Mouse (Mus musculus) embryo, embryonic 11 days (tissue): ENCODE results near the gene Fryl.

Source experiments
- DNase-seq: peaks from one replicate; pipeline ENCODE4 v3.0.0-alpha.2; 2015

Fryl gene

DNA sequence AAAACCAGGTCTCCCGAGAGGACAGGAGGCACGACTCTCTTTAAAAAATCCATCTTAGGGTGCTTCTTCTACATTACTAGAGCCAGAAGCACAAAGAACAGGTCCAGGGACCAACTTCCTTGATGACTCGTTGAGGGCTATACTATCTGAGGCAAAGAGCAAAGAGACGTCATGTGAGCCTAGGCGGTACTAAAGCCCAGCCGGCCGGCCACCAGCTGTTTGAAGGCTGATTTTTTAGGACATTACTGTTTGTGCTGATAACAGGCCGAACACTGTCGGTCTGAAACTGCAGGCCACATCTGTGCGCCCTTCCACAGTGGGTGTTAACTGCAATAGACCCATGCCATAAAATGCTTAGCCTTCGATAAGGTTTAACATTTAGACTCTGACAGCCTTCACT, 64.7 kb downstream of the Fryl start:
- no peak for DNase-seq

DNA sequence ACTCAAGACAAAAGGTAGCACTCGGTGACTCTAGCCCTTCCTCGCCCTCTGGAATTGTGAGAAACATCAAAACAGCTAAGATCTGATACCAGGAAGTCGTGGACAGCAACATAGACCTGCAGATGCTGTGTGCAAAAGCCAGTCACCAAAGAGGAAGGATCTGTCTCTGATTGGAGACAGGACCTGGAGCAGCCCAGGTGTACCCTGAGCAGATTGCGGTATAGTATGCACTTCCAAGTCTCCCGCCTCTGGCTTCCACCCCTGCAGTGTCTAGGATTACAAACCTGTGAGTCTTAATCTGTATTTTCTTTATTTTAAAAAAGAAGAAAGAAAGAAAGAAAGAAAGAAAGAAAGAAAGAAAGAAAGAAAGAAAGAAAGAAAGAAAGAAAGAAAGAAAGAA, 66.3 kb downstream of the Fryl start:
- no peak for DNase-seq

DNA sequence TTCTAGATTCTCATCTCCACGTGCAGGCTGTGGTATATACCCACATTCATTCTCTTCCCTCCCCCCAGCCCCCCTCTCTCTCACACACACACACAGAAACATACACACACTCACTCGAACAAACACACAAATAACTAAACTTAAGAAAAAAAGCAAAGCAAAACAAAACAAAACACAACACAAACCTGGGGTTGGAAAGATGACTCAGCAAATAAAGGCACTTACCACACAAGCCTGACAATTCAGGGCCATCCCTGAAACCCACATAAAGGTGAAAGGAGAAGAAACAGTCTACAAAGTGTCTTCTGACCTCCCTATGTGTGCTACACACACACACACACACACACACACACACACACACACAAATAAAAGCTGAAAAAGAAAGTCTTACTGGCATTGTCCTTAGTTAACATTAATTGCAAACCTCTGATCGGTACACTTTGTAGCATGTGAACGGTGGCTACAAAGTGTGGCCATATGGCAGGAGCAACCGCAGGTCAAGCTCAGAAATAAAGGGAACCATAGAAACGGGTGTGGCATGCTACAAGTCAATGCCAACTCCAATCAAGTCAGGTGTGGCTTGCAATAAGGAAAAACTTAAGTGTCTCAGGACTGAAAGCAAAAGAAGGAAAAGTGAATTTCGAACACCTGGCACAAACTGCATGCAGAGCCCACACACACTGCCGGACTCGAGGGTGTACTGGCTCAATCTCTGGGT, 66.8 kb downstream of the Fryl start:
- DNase-seq = no peak

DNA sequence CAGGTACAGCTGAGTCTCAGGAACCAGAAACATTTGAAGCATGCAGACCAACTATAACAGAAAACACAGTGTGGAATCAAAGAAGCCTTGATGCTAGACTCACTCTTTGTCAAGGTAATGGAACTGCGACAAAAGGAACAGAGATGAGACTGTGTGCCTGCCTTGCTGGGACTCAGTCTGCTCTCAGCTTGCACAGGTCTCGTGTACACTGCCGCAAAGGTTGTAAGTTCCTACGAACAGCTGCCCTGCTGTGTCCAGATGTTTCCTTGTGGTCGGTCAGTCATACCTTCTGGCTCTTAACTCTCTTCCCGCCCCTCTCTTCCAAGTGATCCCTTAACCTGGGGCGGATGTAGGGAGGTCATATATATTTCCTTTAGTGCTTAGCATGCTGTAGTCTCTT, 67.8 kb downstream of the Fryl start:
- DNase-seq = no peak

DNA sequence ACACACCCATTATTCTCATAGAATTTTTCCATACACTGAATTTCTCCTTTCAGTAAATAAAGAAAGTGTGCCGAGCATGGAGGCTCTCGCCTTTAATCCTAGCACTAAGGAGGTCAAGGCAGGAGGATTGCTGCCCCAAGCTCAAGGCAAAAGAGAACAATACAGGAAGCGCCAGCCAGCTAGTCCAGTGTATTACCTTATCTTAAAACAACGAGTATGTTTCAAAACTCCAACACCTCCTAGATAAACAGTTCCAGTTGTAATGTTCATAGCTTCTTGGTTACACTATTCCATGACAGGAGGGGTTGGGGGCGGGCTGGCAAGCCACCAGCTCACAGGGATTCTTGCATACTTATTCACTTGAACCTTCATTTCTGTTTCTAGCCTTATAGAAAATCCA, 68.3 kb downstream of the Fryl start:
- DNase-seq = no peak

DNA sequence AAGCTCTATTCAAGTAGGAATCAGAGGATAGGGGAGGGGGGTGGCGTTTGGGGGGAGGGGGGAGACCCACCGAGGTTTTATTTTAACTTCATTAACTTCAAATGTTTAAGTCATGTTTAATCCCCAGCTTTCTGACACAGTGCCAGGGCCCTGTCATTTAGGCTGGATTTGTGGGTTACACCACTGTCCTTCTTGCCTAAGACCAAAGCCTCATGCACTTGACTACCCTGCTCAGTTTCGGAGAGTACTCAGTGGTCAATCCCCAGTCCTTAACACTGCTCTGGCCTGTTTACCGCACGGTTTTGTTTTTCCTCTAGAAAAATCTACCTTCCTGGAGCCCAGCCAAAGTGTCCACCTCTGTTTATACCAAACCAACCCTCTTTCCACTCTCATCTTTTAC, 69.5 kb downstream of the Fryl start:
- DNase-seq = no peak

DNA sequence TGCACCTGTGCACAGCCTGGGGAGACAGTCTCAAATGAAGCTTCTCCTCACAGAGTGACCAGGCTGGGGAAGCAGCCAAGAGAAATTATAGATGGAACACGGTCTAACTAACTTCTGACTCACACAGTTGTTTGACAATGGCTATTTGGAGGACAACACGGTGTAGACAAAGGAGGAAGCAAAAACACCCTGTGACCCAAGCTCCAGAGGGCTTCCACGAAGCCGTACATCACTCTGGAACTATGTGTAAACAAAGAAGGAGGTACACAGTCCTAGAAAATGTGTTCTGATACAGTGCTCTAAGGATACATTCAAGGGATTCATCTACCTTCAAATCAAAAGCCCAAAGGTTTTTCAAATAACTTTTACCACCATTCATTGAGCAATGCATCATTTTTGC, 71.0 kb downstream of the Fryl start:
- DNase-seq = no peak

DNA sequence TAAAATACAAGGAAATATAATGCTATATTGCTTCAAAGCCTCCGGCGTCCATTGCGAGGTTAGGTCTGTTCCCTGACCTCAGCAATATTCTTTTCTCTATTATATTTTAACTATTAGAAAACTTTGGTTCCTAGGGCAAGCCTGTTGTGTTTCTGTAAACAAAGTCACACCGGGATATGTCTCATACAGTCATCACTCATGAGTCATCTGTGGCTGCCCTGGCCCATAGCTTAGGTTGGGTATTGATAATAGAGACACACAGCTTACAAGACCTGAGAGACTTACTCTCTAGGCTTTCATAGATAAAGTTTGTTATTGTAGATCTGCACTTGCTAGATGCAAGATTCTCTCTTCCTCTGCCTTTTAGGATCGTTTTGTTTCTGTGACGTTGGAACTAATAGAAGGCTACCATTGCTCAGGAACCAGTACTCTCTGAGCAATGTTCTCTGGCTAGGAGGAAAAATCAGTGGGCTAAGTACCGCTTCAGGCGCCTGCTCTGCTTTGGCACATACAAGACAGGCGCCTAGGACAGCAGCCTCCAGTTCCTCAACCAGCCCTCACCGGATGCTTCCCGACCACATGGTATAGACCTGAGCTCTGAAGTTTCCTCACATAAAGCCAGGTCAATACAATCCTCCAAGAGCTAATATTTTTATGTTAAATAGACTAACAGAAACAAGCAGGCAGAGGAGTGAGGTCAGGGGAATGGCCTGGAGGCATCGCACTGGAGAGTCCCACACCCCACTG, 73.5 kb downstream of the Fryl start:
- no peak for DNase-seq

DNA sequence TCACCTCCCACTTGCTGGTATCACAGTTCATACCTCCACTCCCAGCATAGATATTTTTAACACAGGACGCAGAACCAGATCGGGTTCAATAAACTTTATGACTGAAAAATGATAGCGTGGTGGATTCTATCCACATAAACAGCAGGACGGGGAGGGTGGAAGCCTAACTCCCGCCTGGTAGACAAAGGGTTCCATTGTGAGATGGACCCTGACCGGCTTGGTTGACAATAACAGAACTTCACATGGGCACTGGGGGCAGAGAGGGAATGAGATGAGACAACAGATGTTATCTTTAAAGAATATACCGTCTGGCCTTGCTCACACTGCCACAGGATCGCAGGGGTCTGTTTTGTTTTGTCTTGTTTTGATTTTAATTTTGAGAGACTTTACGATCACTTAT, 74.2 kb downstream of the Fryl start:
- no peak for DNase-seq

DNA sequence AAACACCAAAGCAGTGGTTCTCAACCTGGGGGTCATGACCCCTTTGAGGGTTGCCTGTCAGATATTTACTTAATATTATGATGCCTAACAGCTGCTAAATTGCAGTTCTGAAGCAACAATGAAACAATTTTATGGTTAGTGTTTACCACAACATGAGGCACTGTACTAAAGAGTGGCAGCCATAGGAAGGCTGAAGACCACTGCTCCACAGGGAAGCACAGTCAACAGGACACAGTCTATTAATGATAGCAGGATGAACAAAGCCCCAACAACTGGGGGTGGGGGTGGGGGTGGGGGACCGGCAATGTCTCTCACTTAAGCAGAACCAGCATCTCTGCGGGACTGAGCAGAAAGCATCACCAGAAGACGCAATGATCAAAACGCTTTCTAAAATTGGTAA, 80.1 kb downstream of the Fryl start:
- DNase-seq = no peak

DNA sequence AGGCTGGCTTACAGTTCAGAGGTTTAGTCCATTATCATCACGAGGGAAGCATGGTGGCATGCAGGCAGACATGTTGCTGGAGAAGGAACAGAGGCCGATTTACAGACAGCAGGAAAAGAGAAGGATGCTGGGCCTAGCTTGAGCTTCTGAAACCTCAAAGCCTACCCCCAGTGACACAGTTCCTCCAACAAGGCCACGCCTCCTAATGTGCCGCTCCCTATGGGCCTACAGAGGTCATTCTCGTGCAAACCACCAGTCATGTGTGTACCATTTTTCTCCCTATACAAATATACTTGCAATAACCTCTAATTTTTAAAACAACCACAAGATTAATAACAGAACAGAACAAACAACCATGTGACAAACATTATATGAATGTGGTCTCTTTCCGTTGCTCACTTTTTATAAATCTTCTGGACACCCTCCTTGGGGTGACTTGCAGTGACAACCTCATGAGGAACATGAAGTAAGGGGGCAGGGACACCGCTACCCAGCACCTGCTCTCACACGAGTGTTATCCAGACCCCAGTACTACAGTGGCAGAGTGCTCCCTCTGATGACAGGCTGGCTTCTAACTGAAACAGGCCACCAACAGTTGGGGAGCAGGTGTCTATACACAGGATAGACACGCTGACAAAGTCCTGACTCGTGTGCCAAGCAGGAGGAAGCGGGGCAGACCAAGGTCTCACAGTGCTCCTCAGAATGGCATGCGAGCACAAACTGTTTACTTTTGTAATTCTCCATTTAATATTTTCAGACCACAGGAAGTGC, 80.9 kb downstream of the Fryl start:
- no peak for DNase-seq

DNA sequence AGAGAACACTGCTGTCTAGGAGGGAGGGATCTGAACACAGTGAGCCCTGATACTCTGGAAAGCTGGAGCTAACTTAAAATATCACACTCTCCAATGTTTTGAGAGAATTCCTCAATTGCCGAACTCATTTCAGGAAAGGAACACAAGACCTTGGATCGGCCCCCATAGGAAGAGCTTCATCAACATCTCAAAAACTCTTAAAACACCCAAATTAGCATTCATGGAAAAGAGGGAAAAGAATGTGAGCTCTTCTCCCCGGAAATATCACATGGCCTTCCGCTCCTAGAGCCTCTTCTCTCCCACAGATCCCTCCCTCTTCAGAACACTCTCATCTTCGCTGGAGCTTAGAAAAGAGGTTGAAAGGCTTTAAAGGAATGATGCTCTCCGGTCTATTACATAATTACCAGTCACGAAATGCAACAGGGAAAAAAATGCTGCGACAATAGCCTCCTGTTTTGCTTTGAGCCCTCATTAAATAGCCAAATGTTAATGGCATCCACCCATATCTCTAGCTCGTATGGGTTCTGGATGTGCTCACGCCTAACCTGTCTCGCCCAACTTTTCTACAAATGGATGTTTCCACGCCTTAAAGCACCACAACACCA, 84.4 kb downstream of the Fryl start:
- no peak for DNase-seq

DNA sequence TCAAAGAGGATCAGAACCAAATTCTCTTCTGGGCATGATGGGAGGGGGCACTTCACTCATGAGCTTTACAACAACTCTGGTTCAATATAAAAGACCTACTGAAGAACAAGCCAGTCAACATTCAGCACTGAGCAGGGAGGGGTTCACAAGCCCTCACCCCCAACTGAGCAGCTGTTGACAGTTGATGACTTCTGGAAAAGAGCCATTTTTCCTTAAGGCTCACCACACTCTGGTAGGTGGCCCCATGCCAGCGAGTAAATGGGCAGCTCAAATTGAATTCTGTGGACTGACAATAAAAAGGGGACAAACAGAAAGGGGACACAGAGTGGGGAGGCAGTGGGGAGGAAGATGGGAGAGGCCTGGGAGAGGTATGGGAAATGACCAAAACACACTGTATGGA, 85.2 kb downstream of the Fryl start:
- DNase-seq = no peak

DNA sequence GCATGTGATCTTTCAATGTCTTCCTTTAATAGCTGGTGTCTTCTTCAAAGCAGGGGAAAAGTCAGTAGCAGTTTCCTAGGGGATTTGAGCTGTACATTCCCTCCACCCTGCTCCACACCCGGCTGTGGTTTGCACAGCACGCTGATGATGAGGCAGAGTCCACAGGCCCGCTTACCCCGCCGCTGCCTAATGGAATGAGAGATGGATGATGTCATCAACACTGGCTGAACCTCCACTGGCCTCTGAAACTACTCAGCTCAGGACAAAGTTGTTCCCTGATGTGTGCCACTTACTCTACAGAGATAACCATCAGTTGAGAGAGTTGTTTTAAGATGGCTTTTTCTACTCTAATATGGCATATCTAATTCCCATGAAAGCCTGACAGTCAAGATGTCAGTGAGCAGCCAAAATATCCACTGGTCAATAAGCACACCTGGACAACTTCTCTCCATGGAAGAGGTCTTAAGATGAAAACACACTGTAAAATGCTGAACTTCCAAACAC, 87.6 kb downstream of the Fryl start:
- DNase-seq = peak; percentile 37

DNA sequence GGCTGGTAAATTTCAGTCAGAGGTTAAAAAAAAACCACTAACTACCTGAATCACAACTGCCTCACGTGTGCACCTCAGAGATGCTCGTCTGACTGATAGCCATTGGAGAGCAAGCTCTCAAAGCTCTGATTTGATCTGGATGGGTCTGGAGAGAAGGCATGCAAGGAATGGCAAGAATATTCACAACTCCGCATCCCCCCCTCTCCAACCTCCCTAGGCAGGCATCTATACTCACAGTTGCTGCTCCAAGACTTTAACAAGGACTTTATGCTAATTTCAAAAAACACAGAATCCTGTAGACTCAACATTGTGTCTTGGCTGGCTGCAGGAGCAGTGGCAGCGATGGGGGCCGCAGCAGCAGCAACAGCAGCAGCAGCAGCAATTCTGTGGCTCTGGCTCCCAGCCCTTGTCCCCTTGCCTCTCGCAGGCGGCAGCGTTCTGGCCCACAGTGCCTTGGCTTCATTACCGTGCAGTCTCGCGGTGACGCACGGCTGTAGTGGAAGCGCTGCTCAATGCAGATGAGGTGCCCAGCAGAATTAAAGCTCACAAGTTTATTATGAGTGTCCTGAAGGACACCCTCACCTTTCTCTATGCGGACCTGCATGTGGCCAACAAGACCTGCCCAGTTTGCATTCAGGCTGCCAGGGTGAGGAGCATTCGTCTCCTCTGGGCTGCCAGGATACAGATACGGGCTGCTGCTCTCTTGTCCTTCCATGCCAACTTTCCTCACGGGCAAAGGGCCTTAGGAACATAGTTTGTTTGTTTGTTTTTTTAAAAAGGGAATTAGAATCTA, 88.2 kb downstream of the Fryl start:
- no peak for DNase-seq

DNA sequence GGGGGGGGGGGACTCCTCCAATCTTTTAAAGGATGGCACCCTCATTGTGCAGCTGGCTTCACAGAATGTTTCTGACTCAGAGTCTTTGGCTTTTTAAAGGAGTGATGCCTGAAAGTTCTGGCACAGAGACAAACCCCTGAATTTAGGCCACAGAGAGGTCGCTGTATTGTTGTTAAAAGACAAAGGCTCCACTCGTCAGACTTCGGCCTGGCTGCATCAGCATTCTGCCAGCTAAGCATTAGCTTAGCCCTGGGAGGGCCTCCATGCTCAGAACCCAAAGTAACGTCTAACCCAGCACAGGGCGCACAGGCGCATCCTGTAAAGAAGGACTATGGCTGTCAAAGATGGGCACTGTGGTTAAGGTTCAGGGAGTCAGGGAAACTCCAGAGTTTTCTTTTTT, 92.4 kb downstream of the Fryl start:
- DNase-seq = peak; percentile 45

DNA sequence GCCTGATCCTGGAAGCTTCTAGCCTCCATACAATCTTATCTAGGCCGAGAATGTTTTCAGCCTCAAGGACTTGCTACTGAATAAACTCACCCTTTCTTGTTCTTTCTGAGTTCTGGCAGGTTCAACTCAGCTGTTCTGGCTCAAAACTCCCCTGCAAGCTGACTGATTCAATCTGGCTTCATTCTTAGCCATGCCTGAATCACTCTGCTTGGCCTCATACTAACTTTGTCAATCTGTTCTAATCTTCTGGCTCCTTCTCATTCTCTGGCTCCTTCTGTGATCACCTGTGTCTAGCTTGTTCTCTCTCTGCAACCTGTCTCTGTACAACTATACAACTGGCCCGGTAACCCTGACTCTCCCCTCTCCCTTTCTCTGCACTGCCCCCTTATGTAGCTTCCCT, 93.9 kb downstream of the Fryl start:
- DNase-seq = no peak

DNA sequence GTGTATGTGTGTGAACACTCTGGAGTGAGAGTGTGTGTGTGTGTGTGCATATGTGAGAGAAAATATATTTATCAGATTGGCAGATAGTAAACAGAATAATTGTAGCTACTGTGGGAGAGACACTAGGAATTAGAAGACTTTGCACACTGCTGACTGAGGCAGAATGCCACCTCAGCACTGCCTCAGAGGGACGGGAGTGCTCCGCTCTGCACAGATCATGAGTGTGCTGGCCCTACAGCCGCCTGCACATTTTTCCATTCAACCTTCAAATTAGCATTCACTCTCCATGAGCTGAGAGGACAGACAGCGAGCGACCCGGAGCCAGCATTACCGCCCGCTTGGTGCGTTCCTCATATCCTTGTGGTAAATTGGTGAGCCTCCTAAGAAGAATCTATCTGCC, 96.0 kb downstream of the Fryl start:
- DNase-seq = no peak

DNA sequence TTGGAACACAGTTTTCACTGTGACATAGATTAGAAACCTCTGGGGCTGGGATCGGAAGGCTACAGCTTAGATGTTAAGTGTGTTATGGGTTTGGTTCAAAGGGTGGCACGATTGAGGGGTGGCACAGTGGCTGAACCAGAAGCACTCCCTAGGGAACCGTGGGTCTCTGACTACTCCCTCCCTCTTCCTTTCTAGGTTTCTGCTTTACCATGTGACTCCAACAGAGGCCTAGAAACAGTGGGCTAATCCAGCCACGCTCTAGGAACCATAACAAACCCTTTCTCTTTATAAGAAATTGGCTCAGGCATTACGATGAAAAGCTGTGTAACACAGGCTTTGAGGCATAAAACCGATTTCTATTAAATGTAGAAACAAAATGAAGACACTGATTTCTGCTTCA, 98.9 kb downstream of the Fryl start:
- DNase-seq = no peak

DNA sequence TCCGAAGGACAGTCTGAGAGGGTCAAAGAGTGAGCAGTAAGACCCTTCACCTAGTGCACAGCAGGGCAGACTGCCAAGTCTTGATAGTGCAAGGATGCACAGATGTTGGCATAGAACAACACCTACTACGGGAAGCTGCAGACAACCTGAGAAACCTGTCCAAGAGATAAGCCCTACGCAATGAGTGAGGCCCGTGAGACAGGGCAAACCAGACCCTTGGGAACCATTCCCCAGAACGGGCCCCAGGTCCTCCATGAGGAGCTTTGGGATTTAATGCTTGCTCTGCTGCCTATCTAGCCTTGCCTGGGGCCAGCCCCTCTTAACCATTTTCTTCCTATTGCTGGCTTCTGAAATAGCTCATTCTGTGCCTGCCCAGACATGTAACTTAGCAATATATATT, 99.4 kb downstream of the Fryl start:
- no peak for DNase-seq

DNA sequence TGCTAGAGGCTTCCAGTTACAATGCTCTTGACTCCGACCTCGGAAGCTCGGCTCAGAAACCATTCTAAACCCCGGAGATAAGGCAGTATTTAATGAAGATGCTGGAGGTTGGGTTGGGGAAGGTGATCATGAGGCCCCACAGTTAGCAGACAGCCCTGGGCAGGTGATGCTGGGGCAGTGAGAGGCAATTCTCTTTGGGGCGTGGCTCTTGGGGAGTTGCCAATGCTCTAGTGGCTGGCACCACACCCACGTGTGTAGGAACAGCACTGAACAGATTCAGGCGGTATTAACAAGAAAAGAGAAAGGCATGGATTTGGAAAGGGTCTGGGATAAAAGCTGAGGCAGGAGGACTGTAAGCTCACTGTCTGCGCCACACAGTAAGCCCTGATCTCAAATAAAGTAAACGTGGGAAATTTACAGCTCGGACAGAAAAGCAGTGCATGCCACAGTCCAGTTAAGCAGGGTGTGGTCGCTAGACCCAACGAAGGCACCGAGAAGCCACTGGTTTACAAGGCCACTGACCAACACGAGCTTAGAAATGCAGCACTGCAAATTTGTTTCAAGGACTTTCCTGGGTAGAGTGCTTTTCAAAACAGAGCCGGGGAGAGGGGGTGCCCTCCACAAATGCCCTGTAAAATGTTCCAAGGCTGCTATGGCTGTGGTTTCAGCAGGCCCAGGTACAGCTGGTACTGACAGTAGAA, 100.0 kb downstream of the Fryl start:
- DNase-seq = no peak
